Mouse (Mus musculus): ENCODE results near the gene Slit3. TPM values are rescaled to one million over a fixed set of nuclear protein-coding genes. Genes with fewer than 3 reads are reported as not detected.

Slit3 gene
- total RNA-seq, 2 experiments from 2014 or later = 12.5 to 17.9 TPM

- no peak for DNase-seq
Observed at GRCm38 (mm10) chr11:35469940-35470339, 348.9 kb downstream of the Slit3 start.

GRCm38 (mm10) chr11:35470853-35471252 is 349.8 kb downstream of the Slit3 start:
- no peak for DNase-seq

- no peak for DNase-seq
Observed at GRCm38 (mm10) chr11:35472842-35473616, 352.0 kb downstream of the Slit3 start.

GRCm38 (mm10) chr11:35473617-35473996 is 352.6 kb downstream of the Slit3 start:
- no peak for DNase-seq

- no peak for DNase-seq
Observed at GRCm38 (mm10) chr11:35480146-35480545, 359.1 kb downstream of the Slit3 start.

- no peak for DNase-seq
Observed at GRCm38 (mm10) chr11:35481611-35482363, 360.8 kb downstream of the Slit3 start.

- no peak for DNase-seq
Observed at GRCm38 (mm10) chr11:35487966-35488365, 366.9 kb downstream of the Slit3 start.

- DNase-seq = no peak
Observed at GRCm38 (mm10) chr11:35491701-35492100, 370.7 kb downstream of the Slit3 start.

GRCm38 (mm10) chr11:35496874-35497273 is 375.9 kb downstream of the Slit3 start:
- DNase-seq = no peak

- no peak for DNase-seq
Observed at GRCm38 (mm10) chr11:35497961-35498360, 376.9 kb downstream of the Slit3 start.

GRCm38 (mm10) chr11:35502128-35502527 is 381.1 kb downstream of the Slit3 start:
- DNase-seq = no peak

GRCm38 (mm10) chr11:35504051-35504450 is 383.0 kb downstream of the Slit3 start:
- DNase-seq = no peak

- no peak for DNase-seq
Observed at GRCm38 (mm10) chr11:35504916-35505315, 383.9 kb downstream of the Slit3 start.

GRCm38 (mm10) chr11:35505316-35505715 is 384.3 kb downstream of the Slit3 start:
- DNase-seq = no peak

GRCm38 (mm10) chr11:35505817-35506216 is 384.8 kb downstream of the Slit3 start:
- no peak for DNase-seq

GRCm38 (mm10) chr11:35507781-35508390 is 386.9 kb downstream of the Slit3 start:
- no peak for DNase-seq

GRCm38 (mm10) chr11:35512686-35513085 is 391.7 kb downstream of the Slit3 start:
- no peak for DNase-seq

- DNase-seq = no peak
Observed at GRCm38 (mm10) chr11:35513343-35513742, 392.3 kb downstream of the Slit3 start.

GRCm38 (mm10) chr11:35522802-35523452 is 401.9 kb downstream of the Slit3 start:
- no peak for DNase-seq

GRCm38 (mm10) chr11:35523773-35524172 is 402.7 kb downstream of the Slit3 start:
- DNase-seq = no peak

- no peak for DNase-seq
Observed at GRCm38 (mm10) chr11:35526219-35526762, 405.3 kb downstream of the Slit3 start.

GRCm38 (mm10) chr11:35527816-35528462 is 406.9 kb downstream of the Slit3 start:
- no peak for DNase-seq
